Mouse (Mus musculus) monocyte, adult 5-6 weeks (primary cell): Measurements from ENCODE around the gene Rem1. TPM values are rescaled to one million over a fixed set of nuclear protein-coding genes. Genes with fewer than 3 reads are reported as not detected.
"Not testable (repeated sequence)": the region's sequence is repeated elsewhere in the genome, so short reads cannot be mapped to it uniquely, and the experiment has no call there.

Source experiments
- ATAC-seq: fragments of 153-309, 156-312 bp; replicated peaks from 2 replicates; pipeline ENCODE4 v1.8.0; 2017; ENCODE audit warnings: mild to moderate bottlenecking; ENCODE audit not compliant: low TSS enrichment, insufficient number of reproducible peaks, severe bottlenecking, poor library complexity, low FRiP score
- total RNA-seq: library from RNA; stranded (forward); fragments of 200-1000, 200-491, 200-594 nt; gene quantifications from 3 replicates; pipeline ENCODE4 v1.2.3, GENCODE M21; 2017

Rem1 gene
- total RNA-seq, 1 experiment from 2014 or later = not detected

DNA sequence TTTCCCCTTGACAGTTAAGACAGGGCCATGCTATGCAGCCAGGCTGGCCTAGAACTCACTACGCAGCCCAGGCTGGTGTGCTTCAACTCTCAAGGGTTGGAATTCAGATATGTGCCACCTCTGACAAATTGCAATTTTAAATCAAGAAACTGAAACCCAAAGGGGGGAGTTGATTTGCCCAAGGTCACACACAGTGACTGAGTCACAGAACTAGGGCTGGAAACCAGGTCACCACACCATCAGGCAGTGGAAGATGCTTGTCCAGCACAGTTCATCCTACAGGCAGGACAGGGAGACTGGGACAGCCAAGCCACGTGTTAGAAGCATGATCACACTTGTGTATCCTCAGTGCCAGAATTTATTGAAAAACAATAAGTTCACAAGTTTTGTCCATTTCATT is 2.2 kb upstream of the Rem1 start:
- ATAC-seq = no peak

DNA sequence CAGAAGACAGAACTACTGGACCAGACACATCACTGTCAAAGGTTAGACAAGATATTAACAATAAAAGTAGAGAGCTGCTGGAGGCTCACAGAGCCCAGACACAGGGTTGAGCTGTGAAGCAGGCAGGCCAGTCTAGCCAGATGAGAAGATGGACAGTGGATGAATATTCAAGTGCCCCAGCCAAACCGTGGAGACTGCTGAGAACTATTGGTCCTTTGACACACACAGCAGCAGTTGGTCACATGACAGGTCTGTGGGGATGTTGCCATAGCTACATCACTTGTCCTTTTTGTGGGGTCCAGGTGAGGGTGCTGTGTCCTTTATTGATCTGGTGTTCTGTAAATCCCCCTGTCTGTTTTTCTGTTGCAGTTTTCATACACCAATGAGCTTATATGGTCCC is 1.5 kb upstream of the Rem1 start:
- no peak for ATAC-seq

DNA sequence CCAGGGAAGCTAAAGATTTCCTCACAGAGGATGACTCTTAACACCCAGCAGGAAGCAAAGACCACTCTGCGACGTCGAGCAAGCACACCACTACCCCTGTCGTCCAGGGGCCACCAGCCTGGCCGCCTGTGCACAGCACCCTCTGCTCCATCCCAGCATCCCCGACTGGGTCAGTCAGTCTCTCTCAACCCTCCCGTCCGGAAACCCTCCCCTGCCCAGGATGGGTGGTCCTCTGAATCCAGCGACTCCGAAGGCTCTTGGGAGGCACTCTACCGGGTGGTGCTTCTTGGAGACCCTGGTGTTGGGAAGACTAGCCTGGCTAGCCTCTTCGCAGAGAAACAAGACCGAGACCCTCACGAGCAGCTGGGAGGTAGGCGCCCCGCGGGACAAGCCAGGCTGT is 1.3 kb downstream of the Rem1 start:
- no peak for ATAC-seq

DNA sequence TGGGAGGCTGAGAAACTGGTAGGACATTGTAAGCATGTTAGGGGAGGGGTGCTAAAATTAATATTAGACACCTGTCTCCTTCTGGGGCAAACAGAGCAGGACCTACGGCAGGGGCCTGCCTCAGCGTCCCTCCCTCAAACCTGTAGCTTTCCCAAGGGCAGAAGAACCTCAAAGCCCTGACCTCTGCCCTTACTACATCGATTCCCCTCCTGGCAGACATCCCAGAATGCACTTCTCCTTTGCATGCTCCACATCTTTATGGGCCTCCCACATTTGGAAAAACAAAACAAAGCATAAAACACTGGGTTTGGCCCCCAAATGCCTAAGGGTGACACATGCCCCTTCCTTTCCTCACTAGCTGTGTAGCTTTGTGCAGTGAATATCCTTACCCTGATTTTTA is 2.5 kb downstream of the Rem1 start:
- no peak for ATAC-seq

DNA sequence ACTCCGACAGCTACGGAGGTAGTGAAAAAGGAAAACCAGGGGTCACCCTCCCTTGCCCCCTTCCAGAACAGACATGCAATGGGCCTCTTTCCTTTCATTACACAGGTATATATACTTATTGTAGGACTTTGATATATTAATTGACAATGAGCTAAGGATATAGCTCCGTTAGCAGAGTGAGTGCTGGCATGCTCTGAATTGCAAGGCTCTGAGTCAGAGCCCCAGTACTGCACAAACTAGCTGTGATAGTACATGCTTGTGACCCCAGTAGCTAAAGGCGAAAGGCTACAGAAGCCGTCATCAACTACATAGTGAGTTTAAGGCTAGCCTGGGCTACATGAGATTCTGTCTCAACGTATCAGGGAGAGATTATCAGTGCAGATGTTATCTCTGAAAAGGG is 3.2 kb downstream of the Rem1 start:
- no peak for ATAC-seq

DNA sequence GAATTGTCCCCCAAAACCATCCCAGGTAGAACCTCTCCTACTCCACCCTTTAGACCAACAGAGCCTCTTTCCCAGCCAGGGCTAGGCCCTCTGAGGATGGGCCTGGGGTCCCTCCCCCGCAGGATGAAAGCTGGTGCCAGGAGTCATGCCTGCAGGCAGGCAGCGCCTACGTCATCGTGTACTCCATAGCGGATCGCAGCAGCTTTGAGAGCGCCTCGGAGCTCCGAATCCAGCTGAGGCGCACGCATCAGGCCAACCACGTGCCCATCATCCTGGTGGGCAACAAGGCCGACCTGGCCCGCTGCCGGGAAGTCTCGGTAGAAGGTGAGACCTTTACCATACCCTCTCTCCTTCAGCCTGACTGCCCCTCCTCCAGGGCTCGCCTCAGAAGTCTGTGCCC is 6.6 kb downstream of the Rem1 start:
- ATAC-seq = no peak

DNA sequence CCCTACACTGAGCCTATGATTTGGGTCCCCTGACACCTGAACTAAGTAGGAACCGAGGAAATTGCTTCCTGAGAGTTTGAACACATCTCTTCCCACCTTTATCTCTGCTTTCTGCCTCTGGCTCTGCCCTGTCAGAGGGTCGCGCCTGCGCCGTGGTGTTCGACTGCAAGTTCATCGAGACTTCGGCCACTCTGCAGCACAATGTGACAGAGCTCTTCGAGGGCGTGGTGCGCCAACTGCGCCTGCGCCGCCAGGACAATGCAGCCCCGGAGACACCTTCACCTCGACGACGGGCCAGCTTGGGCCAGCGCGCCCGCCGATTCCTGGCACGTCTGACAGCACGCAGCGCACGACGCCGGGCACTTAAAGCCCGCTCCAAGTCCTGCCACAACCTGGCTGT is 7.6 kb downstream of the Rem1 start:
- no peak for ATAC-seq

DNA sequence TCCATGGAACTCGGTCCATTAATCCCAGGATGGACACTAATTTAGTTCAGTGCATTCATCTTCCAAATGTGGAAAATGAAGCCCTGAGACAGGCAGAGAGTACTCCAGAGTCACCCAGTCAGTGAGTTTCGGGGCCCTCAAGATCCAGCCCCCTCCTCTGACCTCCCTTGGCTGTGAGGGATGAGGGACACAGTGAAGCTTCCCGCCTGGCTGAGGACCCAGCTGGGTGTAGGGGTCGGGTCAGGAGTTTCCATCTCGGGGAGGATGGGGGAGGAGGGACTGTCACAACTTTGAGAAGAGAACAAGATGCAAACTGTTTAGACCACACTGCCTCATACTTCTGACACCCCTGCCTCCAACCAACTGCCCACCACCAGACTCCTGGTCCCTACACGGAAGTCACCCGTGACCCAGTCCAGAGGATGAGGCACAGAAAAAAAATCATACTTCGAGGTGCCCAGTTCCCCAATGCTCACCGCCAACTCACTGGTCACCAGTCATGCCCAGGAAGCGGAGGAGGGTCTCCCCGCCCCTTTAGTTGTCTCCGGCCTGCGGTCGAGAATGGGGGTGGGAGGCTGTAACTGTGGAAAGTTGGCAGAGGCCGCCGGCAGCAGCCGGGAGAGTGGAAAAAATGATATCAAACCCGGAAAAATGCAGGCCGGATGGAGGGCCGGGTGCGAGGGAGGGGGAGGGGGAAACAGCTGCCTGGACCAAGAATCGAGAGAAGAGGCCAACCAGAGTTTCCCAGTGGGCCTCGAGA is 9.7 kb downstream of the Rem1 start:
- ATAC-seq = no peak

DNA sequence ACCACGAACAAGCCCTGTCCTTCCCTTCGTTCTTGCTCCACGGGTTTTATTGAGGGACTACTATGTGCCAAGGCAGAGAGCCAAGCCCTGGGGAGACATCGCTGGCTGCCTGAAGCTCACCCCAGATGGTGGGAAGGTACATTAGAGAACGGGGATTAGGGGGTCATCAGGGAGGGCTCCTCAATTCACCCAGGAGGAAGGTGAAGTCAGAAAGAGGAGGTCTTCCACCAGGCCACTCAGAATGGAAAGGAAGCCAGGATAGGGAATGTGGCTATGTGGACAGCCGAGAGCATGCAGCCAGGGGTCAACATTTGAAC is 10.2 kb downstream of the Rem1 start:
- ATAC-seq = no peak

DNA sequence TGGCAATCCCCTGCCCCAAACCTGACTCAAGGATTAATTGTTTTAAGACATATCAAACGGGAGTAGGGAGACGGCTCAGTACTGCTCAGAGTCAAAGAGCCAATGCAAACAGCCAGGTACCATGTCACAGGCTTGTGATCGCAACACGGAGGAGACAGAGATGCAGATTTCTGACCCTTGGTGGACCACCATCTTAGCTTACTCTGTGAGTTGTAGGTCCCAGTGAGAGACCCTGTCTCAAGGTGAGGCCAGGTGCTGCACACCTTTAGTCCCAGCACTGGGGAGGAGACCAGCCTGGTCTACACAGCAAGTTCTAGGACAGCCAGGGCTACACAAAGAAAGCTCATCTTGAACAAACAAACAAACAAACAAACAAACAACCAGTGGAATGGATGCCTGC is 10.6 kb downstream of the Rem1 start:
- no peak for ATAC-seq

DNA sequence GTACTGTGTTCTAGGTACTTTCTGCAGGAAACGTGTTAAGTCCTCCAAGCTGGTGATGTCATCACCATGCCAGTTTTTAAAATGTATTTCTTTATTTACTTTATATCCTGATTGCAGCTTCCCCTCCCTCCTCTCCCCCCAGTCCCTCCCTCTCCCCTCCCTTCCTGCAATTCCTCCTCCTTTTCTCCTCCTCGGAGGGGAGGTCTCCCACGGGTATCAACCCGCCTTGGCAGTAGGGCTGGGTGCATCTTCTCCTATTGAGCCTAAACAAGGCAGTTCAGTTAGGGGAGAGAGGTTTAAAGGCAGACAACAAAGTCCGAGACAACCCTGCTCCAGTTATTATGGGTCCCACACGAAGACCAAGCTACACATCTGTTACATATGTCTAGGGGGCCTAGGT is 12.1 kb downstream of the Rem1 start:
- no peak for ATAC-seq

DNA sequence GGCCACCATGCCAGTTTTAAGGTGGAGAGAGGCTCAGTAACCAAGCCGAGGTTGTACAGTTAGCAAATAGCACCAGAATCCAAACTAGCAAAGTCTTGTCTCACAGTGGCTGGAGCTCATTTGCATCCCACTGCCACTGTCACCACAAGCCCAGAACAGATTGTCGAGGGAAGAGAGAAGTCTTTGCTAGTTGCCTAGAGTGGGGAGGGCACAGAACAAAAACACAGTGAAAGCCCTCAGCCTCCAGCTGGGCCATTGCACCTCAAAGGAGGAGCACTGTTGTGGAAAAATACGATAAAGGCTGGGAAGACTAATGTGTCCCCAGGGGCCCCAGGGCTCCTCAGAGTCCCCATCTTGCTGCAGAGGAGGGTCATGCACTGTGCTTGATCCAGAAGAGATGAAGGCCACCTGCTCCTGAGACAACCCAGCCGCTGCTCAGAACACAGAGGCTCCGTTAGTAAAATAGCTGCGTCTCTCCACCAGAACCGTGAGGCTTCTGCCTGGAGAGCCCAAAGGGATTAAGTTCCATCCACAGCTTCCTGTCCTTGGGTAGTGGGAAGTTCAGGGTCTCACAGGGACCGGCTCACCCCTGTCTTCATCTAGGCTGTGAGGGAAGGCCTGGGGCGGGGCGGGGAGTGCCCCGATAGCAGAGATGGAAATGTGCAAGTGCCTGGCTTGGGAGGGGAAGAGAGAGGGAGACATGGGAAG is 12.8 kb downstream of the Rem1 start:
- no peak for ATAC-seq

DNA sequence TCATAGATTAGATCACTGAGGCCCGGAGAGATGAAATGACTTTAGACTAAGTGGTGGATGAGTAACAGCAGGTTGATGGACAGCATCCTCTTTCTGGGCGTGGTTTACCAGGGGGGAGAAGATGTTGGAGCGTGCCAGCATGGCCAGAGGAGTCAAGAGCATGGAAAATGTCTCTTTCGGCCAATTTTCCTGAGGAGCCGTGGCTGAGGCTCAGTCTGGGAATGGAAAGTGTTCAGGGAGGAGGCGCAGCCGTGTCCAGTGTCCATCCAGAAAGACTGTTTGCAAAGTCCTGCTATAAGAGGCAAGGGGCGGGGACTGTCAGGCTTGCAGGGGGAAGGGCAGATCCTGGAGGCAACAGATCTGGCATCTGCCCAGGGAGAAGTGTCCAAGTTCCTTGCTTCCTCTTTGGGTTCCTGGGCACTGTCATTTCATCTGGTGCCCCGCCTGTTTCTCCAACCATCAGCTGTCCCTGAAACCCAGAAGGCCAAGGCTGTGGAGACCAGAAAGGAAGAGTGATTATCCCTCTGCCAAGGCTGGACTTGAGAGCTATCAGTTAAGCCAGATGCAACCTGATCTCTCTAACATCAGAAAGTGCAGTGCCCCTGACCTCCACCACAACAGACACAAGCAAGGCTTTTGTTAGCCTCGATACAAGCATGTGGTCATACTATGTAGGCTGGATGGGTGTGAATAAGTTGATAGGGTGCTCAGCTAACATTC is 26.3 kb downstream of the Rem1 start:
- ATAC-seq = 0 out of 2 replicates have a peak, but pooled peaks have one; percentile 36

DNA sequence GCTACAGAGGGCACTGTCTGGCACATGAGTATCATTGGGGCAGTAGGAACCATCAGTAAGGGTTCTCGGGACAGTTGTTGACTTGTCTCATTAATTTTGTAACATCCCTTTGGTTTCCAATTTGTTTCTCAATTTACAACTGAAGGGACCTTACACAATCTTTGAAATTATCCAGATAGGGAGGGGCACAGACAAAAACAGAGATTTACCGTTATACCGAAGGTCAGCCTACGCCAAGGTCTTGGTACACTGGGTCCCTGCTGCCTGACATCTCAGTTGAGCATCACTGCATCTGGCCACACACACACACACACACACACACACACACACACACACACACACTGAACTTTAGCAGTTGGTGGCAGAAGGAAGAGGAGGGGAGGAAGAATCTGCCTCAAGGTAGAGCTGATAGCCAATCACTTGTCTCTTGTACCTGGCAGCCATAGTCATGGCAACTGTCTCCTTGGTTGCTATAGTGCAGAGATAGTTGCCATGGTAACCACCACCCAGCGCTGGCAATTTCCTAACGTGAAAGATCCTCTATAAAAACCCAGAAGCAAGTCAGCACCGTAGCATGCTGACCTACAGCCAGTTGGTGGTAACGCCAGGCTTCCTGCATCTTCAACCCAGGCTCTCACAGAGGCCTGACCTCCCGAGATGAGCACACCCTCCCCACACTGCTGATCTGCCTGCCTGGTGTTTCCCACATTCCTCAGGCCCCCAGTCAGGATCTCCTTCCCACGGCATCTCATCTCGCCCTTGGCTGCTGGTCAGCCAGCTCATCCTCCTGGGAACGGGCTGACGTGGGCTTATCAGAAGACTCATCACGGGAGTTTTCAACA is 27.3 kb downstream of the Rem1 start:
- 0 out of 2 replicates have a peak, but pooled peaks have one; percentile 18 for ATAC-seq

DNA sequence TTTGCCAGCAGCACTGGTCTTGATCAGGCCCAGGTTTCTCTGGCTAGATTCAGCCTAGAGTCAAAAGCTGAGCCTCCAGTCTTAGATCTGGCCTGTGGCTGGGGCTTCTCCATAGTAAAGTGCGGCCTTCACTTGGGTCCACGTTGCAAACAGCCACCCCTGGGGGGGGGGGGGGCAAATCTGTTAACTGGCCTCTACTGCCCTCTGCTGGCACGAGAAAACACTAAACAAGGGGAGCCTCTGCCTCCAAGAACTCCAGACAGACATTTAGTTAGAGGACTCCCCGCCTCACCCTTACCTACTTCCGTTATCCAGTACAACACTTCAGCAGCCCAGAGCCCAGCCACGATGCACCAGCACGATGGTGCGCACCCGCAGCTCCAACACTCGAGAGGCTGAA is 30.6 kb downstream of the Rem1 start:
- 0 out of 2 replicates have a peak, but pooled peaks have one; percentile 20 for ATAC-seq

DNA sequence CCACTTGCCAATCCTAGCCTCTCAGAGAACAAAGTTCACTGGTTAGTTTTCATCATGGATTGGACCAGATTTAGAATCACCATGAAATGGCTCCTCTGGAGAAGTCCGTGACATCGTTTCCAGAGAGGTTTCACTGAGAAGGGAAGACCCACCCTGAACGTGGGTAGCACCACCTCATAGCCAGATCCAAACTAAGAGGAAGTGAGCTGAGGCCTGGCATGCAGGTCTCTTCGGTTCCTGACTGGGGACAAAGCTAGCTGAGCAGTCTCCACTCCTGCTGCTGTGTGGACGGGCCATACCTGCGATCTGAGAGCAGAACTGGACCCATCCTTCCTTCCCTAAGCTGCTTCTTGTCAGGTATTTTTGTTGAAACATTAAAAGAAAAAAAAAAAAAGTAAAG is 34.4 kb downstream of the Rem1 start:
- 0 out of 2 replicates have a peak, but pooled peaks have one; percentile 45 for ATAC-seq

DNA sequence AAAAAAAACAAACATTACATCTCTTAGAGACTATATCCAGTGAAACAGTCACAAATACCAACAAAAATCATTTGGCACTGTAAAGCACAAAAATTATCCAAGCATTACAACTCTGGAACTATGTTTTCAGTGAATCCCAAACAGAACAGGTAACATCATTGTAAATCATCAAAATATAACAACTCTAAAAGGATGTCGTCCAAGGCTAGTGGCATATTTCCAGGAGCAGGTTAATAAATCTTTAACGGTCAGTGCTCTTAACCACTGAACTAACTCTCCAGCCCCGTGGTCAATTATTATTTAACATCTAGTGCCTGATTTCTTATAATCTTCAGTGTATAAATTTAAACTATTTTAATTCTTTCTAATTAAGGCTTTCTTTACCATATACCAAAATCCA is 39.4 kb downstream of the Rem1 start:
- ATAC-seq = not testable (repeated sequence)

DNA sequence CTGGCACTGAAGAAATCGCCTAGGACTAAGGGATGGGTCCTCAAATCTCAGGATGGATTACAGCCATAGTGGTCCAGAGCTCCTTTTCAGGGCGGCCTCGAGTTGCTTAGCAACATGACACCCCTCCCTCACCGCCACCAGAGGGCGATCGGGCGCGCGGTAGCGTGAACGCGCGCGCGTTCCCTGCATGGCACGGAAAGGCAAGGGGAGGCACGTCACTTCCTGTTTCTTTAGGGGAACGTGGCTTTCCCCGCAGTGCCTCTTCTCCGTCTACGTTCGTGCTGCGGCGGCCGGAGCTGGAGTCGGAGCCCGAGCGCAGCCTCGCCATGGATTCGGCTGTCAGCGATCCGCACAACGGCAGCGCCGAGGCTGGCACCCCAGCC is 42.5 kb downstream of the Rem1 start, which contains the start of gene H13:
TSS of gene H13 (plus strand) at position 206 of the 383 bp plus-strand sequence.
- ATAC-seq = peak; percentile 91
